Mouse (Mus musculus): ENCODE results near the gene Plin5.

Plin5 gene

GRCm38 (mm10) chr17:56117251-56117710 is at the start of gene Plin5:
Plin5 (minus strand) TSS chr17:56117596.
- peak; percentile 78 to 80 for DNase-seq (ENCODE audit: low spot score in 2 of 2)

DNA sequence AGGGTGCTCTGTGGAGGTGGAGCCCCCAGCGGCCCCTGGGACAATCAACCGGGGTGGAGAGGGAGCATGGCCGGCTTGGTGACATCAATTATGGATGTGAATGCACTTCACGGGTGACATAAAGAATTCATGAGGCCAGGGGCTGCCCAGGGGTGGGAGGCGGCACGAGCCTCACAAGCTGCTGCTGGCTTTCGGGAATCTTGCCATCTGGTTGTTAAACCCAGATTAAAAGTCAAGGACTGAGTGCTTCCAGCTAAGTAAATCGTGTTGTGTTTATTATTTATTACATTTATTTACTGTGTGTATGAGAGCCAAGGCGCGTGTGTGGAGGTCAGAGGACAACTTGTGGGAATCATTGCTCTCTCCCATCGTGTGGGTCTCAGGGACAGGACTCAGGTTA is 48.3 kb upstream of the Plin5 start:
- no peak for DNase-seq (ENCODE audit: low spot score in 2 of 2)

GRCm38 (mm10) chr17:56164510-56164909 is 47.1 kb upstream of the Plin5 start:
- DNase-seq (ENCODE audit: low spot score in 2 of 2), result no peak

- DNase-seq (ENCODE audit: low spot score in 2 of 2), result no peak
These were observed 46.2 kb upstream of the Plin5 start for GRCm38 (mm10) chr17:56163523-56164102.

- peak; percentile 94 to 96 for DNase-seq (ENCODE audit: low spot score in 2 of 2)
These were observed 44.9 kb upstream of the Plin5 start, which contains the start of gene Tnfaip8l1 for GRCm38 (mm10) chr17:56162231-56162774. Tnfaip8l1 (plus strand) TSS chr17:56162477.

- peak in 1 of 2 experiments; percentile 56 for DNase-seq (ENCODE audit: low spot score in 2 of 2)
These were observed 42.3 kb upstream of the Plin5 start for GRCm38 (mm10) chr17:56159729-56160128.

DNA sequence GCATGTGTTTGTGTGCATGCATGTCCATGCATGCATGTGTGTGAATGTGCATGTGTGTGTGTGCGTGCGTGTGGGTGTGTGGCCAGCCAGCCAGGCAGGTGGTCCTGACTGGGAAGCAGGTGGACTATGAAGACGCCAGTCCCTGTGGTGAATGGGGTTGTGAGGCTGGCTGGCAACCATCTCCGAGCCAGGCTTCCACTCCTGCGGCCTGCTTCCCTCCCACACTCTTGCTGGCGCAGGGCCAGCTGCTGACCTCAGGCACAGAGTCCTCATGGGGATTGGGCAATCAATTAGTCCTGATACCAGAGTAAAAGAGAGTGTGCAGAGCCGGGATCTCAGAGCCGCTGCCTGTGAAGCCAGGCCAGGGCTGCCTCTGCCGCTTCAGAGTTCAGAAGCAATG is 36.2 kb upstream of the Plin5 start:
- peak in 1 of 2 experiments; percentile 65 for DNase-seq (ENCODE audit: low spot score in 2 of 2)

DNA sequence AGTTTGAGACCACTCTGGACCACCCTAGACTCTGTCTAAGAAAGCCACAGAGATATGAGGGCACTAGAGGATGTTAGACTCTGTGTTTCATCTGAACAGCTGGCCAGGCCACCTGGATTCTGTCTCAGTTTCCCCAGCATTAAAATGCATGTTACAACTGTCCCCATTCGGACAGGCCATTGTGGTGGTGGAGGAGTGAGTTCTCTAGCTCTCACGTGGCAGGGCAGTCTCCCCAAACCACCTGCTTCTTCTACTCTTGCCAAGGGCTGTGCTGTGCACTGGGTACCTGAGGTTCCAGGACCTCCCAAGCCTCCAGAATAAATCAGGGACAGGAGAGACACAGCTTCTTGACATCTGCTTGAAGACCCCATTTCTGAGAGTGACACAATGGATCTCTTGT is 32.5 kb upstream of the Plin5 start:
- no peak for DNase-seq (ENCODE audit: low spot score in 2 of 2)

- DNase-seq (ENCODE audit: low spot score in 2 of 2), result no peak
These were observed 31.6 kb upstream of the Plin5 start for GRCm38 (mm10) chr17:56148790-56149618.

DNA sequence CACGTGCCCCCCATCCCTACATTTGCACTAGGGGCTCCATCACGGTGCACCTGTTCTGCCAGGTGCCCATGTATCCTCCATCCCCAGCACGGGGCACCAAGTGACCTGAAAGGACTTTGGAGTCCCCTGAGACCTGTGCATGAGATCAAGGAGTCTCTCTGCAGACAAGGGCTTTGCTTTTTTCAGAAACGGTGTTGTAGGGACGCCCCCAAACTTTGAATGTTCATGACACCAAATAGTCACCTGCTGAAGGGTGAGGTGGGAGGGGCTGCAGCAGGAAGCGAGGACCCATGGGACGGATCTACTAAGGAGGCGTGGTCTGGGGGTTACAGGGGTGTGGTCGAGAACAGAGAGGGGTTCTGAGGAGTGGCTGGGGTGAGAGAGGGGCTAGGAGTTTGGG is 30.9 kb upstream of the Plin5 start:
- DNase-seq (ENCODE audit: low spot score in 2 of 2), result no peak

- no peak for DNase-seq (ENCODE audit: low spot score in 2 of 2)
These were observed 30.0 kb upstream of the Plin5 start for GRCm38 (mm10) chr17:56147420-56147819.

DNA sequence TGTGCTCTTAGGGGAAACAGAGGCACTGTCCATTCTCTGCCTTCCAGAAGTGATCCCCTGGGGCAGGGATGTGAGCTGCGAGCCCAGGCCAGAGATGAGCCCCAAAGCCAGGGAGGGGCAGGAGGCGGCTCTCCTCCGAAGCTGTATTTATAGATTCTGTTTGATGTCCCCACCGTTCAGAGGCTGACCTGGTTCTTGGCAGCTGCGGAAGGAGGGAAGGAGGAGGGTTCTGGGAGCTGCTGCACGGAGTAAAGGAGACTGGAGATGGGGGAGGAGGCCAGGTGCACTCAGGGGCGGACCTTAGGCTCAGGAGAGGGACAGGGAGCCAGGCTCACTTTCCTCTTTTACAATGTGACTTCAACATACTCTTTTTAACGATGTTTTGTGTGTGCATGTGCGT is 28.7 kb upstream of the Plin5 start:
- DNase-seq (ENCODE audit: low spot score in 2 of 2), result no peak

GRCm38 (mm10) chr17:56144546-56144945 is 27.1 kb upstream of the Plin5 start:
- no peak for DNase-seq (ENCODE audit: low spot score in 2 of 2)

DNA sequence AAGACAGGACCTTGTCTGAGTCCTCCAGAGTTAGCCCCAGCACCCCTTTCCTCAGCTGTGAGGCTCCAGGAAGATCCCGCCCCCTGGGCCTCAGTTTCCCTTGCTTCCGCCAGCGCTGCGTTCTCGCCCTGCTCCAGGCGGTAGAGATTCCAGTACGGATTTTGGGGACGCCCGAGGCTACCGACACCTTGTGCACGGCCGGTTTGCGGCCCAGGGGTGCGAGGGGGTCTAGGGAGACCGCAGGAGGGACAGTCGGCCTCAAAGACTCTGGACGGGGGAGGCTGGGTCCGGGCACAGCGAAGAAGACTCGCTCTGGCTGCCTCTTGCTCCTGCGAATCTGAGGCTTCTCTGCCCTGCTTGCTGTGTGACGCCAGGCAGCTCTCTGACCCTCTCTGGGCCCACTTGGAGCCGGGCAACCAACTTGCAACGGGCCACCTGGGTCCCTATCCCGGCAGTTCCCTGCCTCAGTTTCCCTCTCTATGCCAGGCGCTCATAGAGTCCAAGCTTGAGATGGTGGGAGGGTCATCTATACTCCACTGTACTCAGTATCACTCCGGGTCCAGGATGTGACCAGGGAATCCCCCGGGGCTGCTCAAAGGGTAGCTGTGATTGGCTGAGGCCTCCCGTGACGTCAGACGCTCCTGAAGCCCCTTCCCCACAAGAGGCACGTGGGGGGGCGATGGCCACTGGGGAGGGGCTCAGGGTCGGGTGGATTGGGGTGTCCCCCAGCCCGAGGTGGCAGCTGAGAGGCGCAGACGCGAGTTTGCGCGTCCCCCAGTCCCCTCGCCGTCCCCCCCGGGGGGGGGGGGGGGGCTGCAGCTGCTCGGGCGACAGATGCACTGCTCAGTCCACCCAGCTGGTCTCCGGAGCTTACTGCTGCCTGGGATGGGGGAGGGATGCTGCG is 24.6 kb upstream of the Plin5 start:
- no peak for DNase-seq (ENCODE audit: low spot score in 2 of 2)

GRCm38 (mm10) chr17:56139858-56140595 is 22.6 kb upstream of the Plin5 start, which contains the start of gene Sema6b:
Sema6b (minus strand) TSS chr17:56140343.
- no peak for DNase-seq (ENCODE audit: low spot score in 2 of 2)

DNA sequence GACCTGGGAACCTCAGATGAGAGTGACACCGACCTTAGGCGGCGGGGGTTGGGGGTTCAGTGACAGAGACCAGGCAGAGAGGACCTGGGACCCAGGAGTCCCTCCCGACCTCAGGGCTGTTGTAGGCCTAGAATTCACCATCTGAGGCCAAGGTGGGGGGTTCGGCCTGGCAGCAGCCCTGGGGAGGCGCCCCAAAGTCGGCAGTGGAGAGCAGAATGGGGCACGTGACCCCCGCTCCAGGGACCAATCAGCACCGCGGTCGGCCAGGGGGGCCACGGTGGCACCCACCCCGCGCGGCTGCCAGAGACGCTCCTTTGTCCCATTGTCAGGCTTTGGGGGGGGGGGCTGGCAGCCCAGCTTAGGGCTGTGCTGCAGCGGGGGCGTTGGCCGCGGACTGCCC is 22.0 kb upstream of the Plin5 start:
- DNase-seq (ENCODE audit: low spot score in 2 of 2), result no peak

- no peak for DNase-seq (ENCODE audit: low spot score in 2 of 2)
These were observed 20.6 kb upstream of the Plin5 start for GRCm38 (mm10) chr17:56137839-56138613.

DNA sequence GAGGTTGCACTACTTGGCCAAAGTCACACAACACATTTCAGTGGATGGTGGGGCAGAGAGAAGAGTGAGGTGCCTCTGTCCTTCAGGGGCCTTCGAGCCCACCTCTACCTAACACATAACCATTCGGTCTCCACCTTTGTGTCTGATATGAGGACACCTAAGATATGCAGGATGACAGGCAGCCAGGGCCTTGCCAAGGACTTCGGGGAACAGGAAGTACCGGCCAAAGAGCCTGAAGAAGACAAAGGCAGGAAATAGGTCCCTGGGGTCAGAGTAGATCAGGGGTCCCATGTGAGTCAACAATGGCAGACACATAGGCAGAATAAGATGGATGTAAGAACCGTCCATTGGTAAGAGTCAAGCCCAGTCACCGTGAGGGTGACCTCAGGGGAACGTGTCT is 19.2 kb upstream of the Plin5 start:
- no peak for DNase-seq (ENCODE audit: low spot score in 2 of 2)

DNA sequence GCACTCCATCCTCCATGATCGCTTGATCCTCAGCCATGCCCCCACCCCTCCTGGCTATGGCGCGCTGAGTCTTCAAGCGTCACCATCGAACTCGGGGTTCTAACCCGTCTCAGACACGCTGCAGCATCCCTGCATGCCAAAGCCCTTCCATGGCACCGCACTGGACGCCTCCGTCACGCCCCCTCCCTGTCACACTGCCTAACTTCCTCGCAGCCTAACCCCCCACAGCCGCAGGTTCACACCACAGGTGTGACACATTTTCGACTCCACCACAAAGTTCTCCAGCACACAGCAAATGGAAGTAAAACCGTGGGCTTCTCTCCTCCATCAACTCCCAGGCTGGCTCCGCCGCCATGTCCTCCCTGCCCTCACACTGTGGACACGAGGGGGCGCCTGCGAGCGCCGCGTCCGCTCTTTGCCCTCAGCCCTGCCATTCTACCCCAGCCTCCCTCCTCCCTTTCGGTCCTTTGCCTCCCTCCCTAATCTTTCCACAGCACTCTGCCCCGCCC is 17.1 kb upstream of the Plin5 start:
- DNase-seq (ENCODE audit: low spot score in 2 of 2), result peak; percentile 67 to 70

Measured in heart, adult 9 months (tissue).